Comparison of ENCODE assay signal across 8 mouse cellular contexts in genomic region chr11:83967436-83968204, GRCm38 (mm10). TPM values are rescaled to one million over a fixed set of nuclear protein-coding genes. Genes with fewer than 3 reads are reported as not detected.
A peak's percentile ranks its signal among the peaks of the same experiment; 100 is the strongest.
DNase-seq lines count a peak whose midpoint lies in the region; ATAC-seq and TF ChIP-seq lines count a peak whose summit lies in the region.
"Had no signal": no experiment of that assay in that cellular context is flagged by ENCODE, and none has a peak within 500 bp of the region (broad histone marks: within the 10 kb centered on the region; RNA-seq: fewer than 3 reads in every experiment).

No protein-coding gene starts in this region.

- H3K36me3 ChIP-seq in thymus, adult 2 months (ENCODE audit: control insufficient read depth, insufficient read depth, low read length) = peaks cover 10% of the 10 kb centered on the region; the same call in 1 of the 2 replicates
- H3K36me3 ChIP-seq in liver, embryonic 11.5 days (ENCODE audit: control insufficient read depth, insufficient read depth, low read length) = no peaks in the 10 kb centered on the region

- intact Hi-C loops in left cerebral cortex, postnatal 36 days (cut with DNase I) = loop anchor here (5.0 kb wide), 1 partner anchor 100 kb away; the partner anchor contains the start of gene Dusp14

- no peak for TF ChIP-seq POLR2A in thymus, adult 2 months (IDR thresholded peaks at IDR 0.05; ENCODE audit: control insufficient read depth, extremely low read depth, insufficient read depth, low read length, poor library complexity)

- no peak for TF ChIP-seq CTCF in thymus, adult 2 months (IDR thresholded peaks at IDR 0.05; ENCODE audit: borderline replicate concordance, control insufficient read depth, extremely low read depth, insufficient read depth, low read length, poor library complexity)

- H3K4me2 ChIP-seq in liver, embryonic 11.5 days = peak overlapping the region; percentile 12; the same call in 1 of the 2 replicates

- H3K9ac ChIP-seq in liver, embryonic 11.5 days (ENCODE audit: low read depth, low read length) = no peak overlapping the region
- H3K9ac ChIP-seq: forebrain, embryonic 12.5 days had no signal

- peak; percentile 71 for ATAC-seq in liver, embryonic 11.5 days (replicated peaks; ENCODE audit: low FRiP score)

- no peaks in the 10 kb centered on the region for H3K9me3 ChIP-seq in liver, embryonic 11.5 days (ENCODE audit: control insufficient read depth, low read length)
- H3K9me3 ChIP-seq: forebrain, embryonic 12.5 days had no signal

- H3K4me1 ChIP-seq in thymus, adult 2 months (replicated peaks; ENCODE audit: control insufficient read depth, insufficient read depth, low read length) = peaks cover 8% of the 10 kb centered on the region; the same call in 1 of the 2 replicates
- peaks cover 20% of the 10 kb centered on the region for H3K4me1 ChIP-seq in liver, embryonic 11.5 days (replicated peaks; ENCODE audit: control insufficient read depth, insufficient read depth, low read length)

- 68% methylated on average over 8 of the region's 8 CpGs for WGBS in thymus, adult 2 months
- WGBS in liver, embryonic 11.5 days = 43% methylated on average over 8 of the region's 8 CpGs

- no peak overlapping the region for H3K27ac ChIP-seq in thymus, adult 2 months (ENCODE audit: control insufficient read depth, insufficient read depth, low read length)
- no peak overlapping the region for H3K27ac ChIP-seq in liver, embryonic 11.5 days (ENCODE audit: low read depth, low read length)
- H3K27ac ChIP-seq: forebrain, embryonic 12.5 days had no signal

- H3K27me3 ChIP-seq in thymus, adult 2 months (ENCODE audit: control insufficient read depth, insufficient read depth, low read length) = no peaks in the 10 kb centered on the region
- no peaks in the 10 kb centered on the region for H3K27me3 ChIP-seq in liver, embryonic 11.5 days (replicated peaks; ENCODE audit: control insufficient read depth, insufficient read depth, low read length)
- H3K27me3 ChIP-seq: forebrain, embryonic 12.5 days had no signal

- peak; percentile 2 for DNase-seq in kidney, adult 18-20 months
- no peak for DNase-seq in kidney, adult 8-10 months
- peak; percentile 9 for DNase-seq in thymus, adult 2 months
- no peak for DNase-seq in thymus, postnatal 0 days (ENCODE audit: low spot score)
- DNase-seq in liver, embryonic 11.5 days (ENCODE audit: low spot score) = no peak
- peak; percentile 5 for DNase-seq in yolk sac, embryonic 10.5 days (ENCODE audit: low spot score)
- DNase-seq in left cerebral cortex, postnatal 36 days (ENCODE audit: low spot score in 2 of 2) = no peak

- H3K4me3 ChIP-seq in thymus, adult 2 months (ENCODE audit: control insufficient read depth, insufficient read depth, low read length) = no peak overlapping the region
- H3K4me3 ChIP-seq in liver, embryonic 11.5 days (ENCODE audit: low read depth, low read length) = no peak overlapping the region
- H3K4me3 ChIP-seq: forebrain, embryonic 12.5 days had no signal

RNA-seq across cellular contexts. Expression of gene Synrg, which starts 3.4 kb away (rescaled TPM):
- 49.9 and 55.1 TPM in 2 replicates for polyA plus RNA-seq in thymus, adult 2 months (2012; rRNA removed)
- 16.7 and 17.6 TPM in 2 replicates for polyA plus RNA-seq in thymus, postnatal 0 days (2015; fragmentation: Nextera tagmentation; extraction: Ambion mirVana)
- polyA plus RNA-seq in liver, embryonic 11.5 days (2014; fragmentation: Nextera tagmentation; extraction: Ambion mirVana) = 9.0 and 11.5 TPM in 2 replicates
- total RNA-seq in left cerebral cortex, postnatal 36 days (2021) = 10 to 100 TPM; 58.1 to 58.8 TPM

RNA-seq across cellular contexts. Expression of gene Ddx52, which starts 25.8 kb away (rescaled TPM):
- 7.4 and 9.0 TPM in 2 replicates for polyA plus RNA-seq in thymus, adult 2 months (2012; rRNA removed)
- 51.0 and 51.2 TPM in 2 replicates for polyA plus RNA-seq in thymus, postnatal 0 days (2015; fragmentation: Nextera tagmentation; extraction: Ambion mirVana)
- polyA plus RNA-seq in liver, embryonic 11.5 days (2014; fragmentation: Nextera tagmentation; extraction: Ambion mirVana) = 38.1 and 42.3 TPM in 2 replicates
- total RNA-seq in left cerebral cortex, postnatal 36 days (2021) = 10 to 100 TPM; 12.8 to 14.8 TPM

Comparison
In these comparisons a context has a peak if more than half of its experiments do, and no peak if none do; other contexts are left out.
1. DNase-seq: peak in kidney, adult 18-20 months (single experiment), thymus, adult 2 months (single experiment) and yolk sac, embryonic 10.5 days (single experiment); none in kidney, adult 8-10 months (0 of 2), thymus, postnatal 0 days (single experiment), liver, embryonic 11.5 days (single experiment) and left cerebral cortex, postnatal 36 days (0 of 2).